Mouse (Mus musculus): Measurements from ENCODE around the gene Calu.
A peak's percentile ranks its signal among the peaks of the same experiment; 100 is the strongest.
"Not testable (repeated sequence)": the region's sequence is repeated elsewhere in the genome, so short reads cannot be mapped to it uniquely, and the experiment has no call there.

The Calu gene

GRCm38 (mm10) chr6:29347665-29348370, at the start of gene Calu:
Calu (plus strand) TSS chr6:29348069.
- DNase-seq (ENCODE audit: extremely low spot score, low read depth, low spot score): peak; percentile 93

GRCm38 (mm10) chr6:29299112-29299511, 48.8 kb upstream of the Calu start:
- no peak for DNase-seq (ENCODE audit: extremely low spot score, low read depth, low spot score)

GRCm38 (mm10) chr6:29303251-29303650, 44.6 kb upstream of the Calu start:
- no peak for DNase-seq (ENCODE audit: extremely low spot score, low read depth, low spot score)

DNA sequence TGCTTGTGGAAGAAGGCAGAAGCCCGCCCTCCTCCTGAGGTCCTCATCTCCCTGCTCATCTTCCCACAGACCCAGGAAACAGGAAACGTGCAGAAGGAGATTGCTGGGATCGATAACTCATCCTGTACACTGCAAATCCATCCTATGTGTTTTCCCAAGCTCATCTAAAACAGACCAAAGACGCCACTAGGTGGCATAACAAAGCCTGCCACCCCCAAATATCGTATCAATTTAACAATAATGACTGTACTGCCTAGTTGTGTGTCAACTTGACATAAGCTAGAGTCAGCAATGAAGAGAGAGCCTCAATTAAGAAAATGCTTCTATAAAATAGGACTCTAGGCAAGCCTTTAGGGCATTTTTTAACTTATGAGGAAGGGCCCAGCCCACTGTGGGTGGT, 44.1 kb upstream of the Calu start:
- no peak for DNase-seq (ENCODE audit: extremely low spot score, low read depth, low spot score)

DNA sequence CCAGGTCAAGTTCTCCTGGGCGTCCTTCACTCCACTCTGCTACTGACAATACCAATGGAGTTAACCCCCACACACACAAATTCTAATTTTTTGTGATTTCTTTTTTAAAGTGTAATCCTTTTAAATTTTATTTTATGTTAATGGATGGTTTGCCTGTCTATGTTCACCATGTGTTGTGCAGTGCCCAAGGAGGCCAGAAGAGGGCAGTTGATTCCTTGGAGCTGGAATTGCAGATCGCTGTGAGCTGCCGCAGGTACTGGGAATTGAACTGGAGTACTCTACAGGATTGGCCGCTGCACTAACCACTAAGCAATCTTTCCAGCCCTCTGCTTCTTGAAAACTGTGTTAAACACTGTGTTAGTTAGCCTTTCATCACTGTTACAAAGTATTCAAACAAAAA, 42.4 kb upstream of the Calu start:
- DNase-seq (ENCODE audit: extremely low spot score, low read depth, low spot score): no peak

DNA sequence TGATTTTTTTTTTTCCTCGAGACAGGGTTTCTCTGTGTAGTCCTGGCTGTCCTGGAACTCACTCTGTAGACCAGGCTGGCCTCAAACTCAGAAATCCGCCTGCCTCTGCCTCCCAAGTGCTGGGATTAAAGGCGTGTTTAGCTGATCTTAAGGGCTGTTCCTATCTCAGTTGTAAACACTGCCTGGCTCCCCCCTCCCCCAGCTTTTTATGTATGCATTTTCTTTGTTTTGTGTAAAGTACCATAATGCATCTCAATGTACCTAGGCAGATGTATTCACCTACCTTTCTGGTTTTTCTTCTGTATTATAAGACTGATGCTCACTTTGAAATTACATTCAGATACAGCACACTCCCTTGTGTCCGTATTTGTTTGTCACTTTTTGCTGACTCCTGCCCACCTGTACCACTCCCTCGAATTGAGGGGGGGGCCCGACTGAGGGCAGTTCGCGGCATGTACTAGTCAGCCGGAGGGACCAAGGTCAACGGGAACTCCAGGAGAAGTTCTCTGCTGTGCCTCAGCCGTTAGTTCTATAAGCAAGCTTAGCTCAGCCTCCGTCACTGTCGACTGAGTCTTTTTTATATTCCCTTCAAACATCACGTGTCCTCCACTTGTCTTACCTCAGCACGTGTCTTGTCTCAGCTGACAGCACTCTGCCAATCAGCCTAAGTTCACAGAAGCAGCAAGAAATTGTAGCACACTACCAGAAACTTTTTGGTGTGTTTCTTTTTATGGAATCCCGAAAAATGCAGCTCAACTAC, 38.8 kb upstream of the Calu start:
- no peak for DNase-seq (ENCODE audit: extremely low spot score, low read depth, low spot score)

GRCm38 (mm10) chr6:29313690-29314202, 34.1 kb upstream of the Calu start:
- no peak for DNase-seq (ENCODE audit: extremely low spot score, low read depth, low spot score)

DNA sequence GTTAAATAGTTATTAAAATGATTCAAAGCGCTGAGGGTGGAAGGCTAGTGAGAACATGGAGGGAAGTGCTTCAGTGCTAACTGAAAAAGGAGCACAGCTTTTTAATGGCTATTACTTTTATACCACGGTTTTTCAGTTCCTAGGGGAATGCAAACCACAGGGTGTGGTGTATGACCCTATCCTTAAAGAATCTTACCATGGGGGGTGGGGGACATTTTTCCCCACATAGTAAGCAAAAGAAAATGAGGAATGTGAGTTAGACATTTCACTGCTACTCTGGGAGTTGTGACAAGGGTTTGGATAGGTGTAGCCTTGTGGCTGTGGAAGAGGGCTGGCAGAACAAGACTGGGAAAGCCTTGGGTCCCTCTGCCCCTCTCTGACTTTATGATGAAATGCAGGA, 30.6 kb upstream of the Calu start:
- DNase-seq (ENCODE audit: extremely low spot score, low read depth, low spot score): no peak

- no peak for DNase-seq (ENCODE audit: extremely low spot score, low read depth, low spot score)
Observed at GRCm38 (mm10) chr6:29317941-29318340, 29.9 kb upstream of the Calu start.

- DNase-seq (ENCODE audit: extremely low spot score, low read depth, low spot score): no peak
Observed at GRCm38 (mm10) chr6:29318879-29319278, 29.0 kb upstream of the Calu start, which contains the start of gene Fam71f1. Fam71f1 (plus strand) TSS chr6:29319140.

DNA sequence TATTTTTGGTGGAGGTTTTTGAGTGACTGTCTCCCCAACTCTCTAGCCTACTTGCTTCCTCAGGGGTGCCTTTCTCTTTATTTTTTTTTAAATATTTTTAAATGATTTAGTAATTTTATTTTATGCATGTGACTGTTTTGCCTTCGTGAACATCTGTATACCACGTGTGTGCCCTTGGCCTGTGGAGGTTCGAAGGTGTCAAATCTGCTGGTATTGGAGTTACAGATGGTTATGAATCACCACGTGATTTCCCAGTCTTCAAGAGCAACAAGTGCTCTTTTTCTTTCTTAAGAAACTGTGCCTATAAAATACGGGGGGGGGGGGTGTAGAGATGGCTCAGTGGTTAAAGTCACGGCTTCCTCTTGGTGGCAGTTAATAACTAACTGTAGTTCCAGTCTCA, 26.3 kb upstream of the Calu start:
- no peak for DNase-seq (ENCODE audit: extremely low spot score, low read depth, low spot score)

- no peak for DNase-seq (ENCODE audit: extremely low spot score, low read depth, low spot score)
Observed at GRCm38 (mm10) chr6:29322147-29322546, 25.7 kb upstream of the Calu start.

DNA sequence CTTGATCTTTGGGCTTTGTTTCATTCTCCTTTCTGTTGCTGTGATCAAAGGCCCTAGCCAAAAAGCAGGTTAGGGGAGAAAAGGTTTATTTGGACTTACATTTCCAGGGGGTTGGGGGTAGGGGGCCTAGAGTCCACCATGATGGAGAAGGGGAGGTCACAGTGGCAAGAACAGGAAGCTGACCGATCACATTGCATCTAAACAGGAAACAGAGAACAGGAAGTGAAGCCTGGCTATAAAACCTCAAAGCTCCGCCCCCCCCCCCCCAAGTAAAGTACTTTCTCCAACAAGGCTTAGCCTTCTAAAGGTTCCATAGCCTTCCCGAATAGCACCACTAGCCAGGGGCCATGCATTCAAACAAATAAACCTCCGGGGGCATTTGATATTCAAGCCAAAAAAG, 25.1 kb upstream of the Calu start:
- no peak for DNase-seq (ENCODE audit: extremely low spot score, low read depth, low spot score)

DNA sequence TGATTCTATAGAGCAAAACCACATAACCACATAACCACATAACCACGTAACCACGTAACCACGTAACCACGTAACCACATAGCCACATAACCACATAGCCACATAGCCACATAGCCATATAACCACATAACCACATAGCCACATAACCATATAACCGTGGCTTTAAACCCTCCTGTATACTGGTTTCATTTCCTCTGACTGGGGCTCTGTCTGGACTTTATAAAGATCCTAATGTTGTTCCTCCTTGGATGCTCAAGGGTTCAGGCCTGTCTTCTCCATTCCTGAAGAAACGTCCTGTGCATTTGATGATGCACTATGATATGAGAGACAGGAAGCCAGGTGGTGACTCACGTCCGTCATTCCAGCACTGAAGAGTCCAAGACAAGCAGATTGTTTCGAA, 20.9 kb upstream of the Calu start:
- DNase-seq (ENCODE audit: extremely low spot score, low read depth, low spot score): no peak

DNA sequence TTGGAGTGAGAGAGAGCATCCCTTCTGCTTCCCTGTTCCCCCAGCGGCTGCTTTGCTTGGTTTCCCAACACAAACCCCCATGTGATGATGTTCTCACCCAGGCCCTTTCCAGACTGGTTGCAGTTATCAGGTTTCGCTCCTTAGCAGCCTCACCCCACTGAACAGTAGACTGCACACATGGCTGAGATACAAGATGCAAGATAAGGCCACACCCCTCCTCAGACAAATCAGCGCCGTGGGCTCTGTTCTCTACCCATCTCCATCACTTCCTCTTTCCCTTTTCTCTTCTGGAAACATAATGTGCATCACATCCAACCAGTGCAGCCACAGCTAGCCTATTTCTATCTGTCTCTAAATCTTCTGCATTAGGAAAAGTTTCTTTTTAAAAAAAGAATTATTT, 18.4 kb upstream of the Calu start:
- DNase-seq (ENCODE audit: extremely low spot score, low read depth, low spot score): no peak

GRCm38 (mm10) chr6:29346512-29346911, 1.4 kb upstream of the Calu start:
- DNase-seq (ENCODE audit: extremely low spot score, low read depth, low spot score): not testable (repeated sequence)

DNA sequence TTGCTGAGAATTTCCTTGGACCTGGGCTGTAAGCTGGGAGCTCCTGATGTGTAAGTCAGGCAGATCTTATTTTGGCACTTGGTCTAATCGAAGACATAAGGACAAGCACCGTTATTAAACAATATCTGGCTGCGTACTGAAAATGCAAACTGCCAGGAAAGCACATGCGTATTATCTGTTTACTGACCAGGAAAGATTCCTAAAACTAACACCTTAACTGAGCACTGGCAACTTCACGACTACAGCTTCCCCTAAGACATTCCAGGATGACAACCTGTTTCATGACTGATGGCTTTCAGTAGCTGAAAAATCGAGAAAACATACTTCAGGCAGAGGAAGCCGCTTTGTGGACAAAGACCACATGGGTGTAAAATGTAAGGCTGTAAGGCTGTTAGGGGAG, 680 bp upstream of the Calu start:
- DNase-seq (ENCODE audit: extremely low spot score, low read depth, low spot score): peak; percentile 31

DNA sequence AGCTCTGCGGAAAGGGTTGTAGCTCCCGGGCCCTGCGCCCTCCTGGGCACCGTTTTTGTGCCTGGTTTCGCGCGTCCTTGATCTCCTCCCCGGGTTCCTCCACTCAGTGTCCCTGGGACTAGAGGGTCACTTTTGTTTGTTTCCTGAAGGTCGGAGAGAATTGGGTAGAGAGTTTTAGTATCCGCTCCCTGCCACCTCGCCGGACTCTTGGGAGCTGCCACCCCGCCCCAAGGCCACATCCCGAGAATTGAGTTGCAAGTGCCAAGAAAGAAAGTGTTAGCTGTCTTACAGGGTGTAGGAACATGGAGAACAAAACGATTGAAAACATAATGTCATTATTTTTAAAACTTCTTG, 479 bp downstream of the Calu start:
- DNase-seq (ENCODE audit: extremely low spot score, low read depth, low spot score): no peak

DNA sequence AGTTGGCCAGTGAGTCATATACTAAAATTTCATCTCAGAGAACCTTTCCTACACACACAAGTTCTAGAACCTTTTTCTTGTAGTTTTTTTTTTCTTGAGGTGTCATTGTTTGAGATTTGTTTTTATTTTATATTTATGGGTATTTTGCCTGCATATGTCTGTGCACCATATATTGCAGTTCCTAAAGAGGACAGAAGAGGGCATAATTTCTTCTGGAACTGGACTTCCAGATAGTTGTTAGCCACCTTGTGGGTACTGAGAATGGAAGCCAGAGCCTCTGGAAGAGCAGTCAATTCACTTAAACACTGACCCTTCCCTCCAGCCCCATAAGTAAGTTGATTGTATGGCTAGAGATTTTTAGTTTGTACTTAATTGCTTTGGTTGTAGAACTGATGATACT, 3.7 kb downstream of the Calu start:
- no peak for DNase-seq (ENCODE audit: extremely low spot score, low read depth, low spot score)

DNA sequence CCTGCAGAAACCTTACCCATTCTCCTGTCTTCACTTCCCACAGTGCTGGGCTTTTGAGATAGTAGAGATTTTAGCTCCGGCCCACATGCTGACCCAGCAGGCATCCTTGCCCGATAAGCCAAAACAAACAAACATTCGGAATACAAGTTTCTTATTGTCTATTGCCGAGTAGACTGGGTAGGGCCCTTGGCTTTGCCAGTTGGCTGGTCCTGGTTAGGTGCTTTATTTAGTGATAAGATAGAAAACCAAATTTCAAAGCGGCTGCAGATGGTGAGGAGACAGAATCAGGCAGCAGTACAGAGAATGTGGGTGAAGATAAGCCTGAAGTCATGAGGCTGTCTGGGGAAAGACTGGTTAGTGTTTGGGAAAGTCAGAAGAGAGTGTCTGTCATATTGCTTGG, 4.9 kb downstream of the Calu start:
- DNase-seq (ENCODE audit: extremely low spot score, low read depth, low spot score): no peak

GRCm38 (mm10) chr6:29359386-29359785, 11.5 kb downstream of the Calu start:
- DNase-seq (ENCODE audit: extremely low spot score, low read depth, low spot score): no peak

DNA sequence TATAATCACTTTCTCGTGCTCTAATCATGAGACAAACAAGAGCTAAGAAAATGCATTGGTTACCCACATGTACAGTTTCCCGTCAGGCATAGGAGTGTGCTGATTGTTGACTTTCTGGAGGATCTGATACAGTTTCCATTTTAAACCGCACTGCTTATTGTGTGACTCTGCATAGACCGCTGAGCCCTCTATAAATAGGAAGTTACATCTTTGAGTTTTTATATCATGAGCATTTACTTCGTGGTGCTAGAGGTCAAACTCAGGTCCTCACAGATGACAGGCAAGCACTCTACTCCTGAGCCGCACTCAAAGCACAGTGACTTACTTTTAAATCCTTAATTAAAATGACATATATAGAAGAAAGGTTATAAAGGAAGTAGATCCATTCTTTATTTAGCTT, 12.3 kb downstream of the Calu start:
- DNase-seq (ENCODE audit: extremely low spot score, low read depth, low spot score): no peak
